Mouse (Mus musculus) B cell, adult 2 months (primary cell): Measurements from ENCODE around the gene Rnase2b.
"Not testable (repeated sequence)": the region's sequence is repeated elsewhere in the genome, so short reads cannot be mapped to it uniquely, and the experiment has no call there.

Experiments used
- DNase-seq, 2 experiments: peaks; one replicate each; pipeline ENCODE4 v3.0.0; 2022

The Rnase2b gene

GRCm38 (mm10) chr14:51152249-51152870 is 9.7 kb upstream of the Rnase2b start:
- DNase-seq = no peak

- no peak for DNase-seq
Observed at GRCm38 (mm10) chr14:51156056-51156735, 5.9 kb upstream of the Rnase2b start.

GRCm38 (mm10) chr14:51156736-51157068 is 5.4 kb upstream of the Rnase2b start:
- no peak for DNase-seq

- no peak for DNase-seq
Observed at GRCm38 (mm10) chr14:51157072-51157471, 5.0 kb upstream of the Rnase2b start.

GRCm38 (mm10) chr14:51163323-51163722 is 1.3 kb downstream of the Rnase2b start:
- not testable (repeated sequence) for DNase-seq

- DNase-seq = no peak
Observed at GRCm38 (mm10) chr14:51165435-51165834, 3.4 kb downstream of the Rnase2b start.

GRCm38 (mm10) chr14:51166068-51166467 is 4.0 kb downstream of the Rnase2b start:
- DNase-seq = no peak

GRCm38 (mm10) chr14:51172095-51172865 is 10.2 kb downstream of the Rnase2b start:
- peak; percentile 46 to 53 for DNase-seq

- not testable (repeated sequence) for DNase-seq
Observed at GRCm38 (mm10) chr14:51172947-51173346, 10.9 kb downstream of the Rnase2b start.

GRCm38 (mm10) chr14:51173843-51174242 is 11.8 kb downstream of the Rnase2b start:
- no peak for DNase-seq

GRCm38 (mm10) chr14:51181051-51181450 is 19.0 kb downstream of the Rnase2b start:
- DNase-seq = not testable (repeated sequence)

- DNase-seq = no peak
Observed at GRCm38 (mm10) chr14:51195681-51196080, 33.6 kb downstream of the Rnase2b start.

- no peak for DNase-seq
Observed at GRCm38 (mm10) chr14:51199098-51200023, 37.3 kb downstream of the Rnase2b start, which contains the start of gene Ang2. Ang2 (minus strand) TSS chr14:51199148.

GRCm38 (mm10) chr14:51200054-51200453 is 38.0 kb downstream of the Rnase2b start:
- no peak for DNase-seq

- no peak for DNase-seq
Observed at GRCm38 (mm10) chr14:51200466-51200865, 38.4 kb downstream of the Rnase2b start.

GRCm38 (mm10) chr14:51203115-51203514 is 41.1 kb downstream of the Rnase2b start, which contains the start of gene Ear14:
Ear14 (plus strand) TSS chr14:51203391.
- DNase-seq = no peak
